Mouse (Mus musculus) brain, adult 2 months (tissue): ENCODE measurements at regions not wholly inside any gene's neighbourhood (a gene's known extent, or its start where the extent isn't known, plus 50 kb on each side); places are given as distances from the start of the nearest gene placed in this dataset.

Experiments
- DNase-seq: peaks from one replicate; pipeline ENCODE4 v3.0.0; 2011; ENCODE audit warnings: low read depth, low spot score

GRCm38 (mm10) chr1:50547794-50548193 is 352.7 kb upstream of the Tmeff2 start:
- DNase-seq: no peak

GRCm38 (mm10) chr1:50572066-50572465 is 328.4 kb upstream of the Tmeff2 start:
- peak; percentile 56 for DNase-seq
